Mouse (Mus musculus) retina, postnatal 1 day (tissue): Measurements from ENCODE around the gene Ect2l.

ENCODE experiments used
- DNase-seq: peaks from one replicate; pipeline ENCODE4 v3.0.0-alpha.2; 2012

Gene Ect2l

GRCm38 (mm10) chr10:18210726-18211125 is at the start of gene Ect2l:
Gene Ect2l (minus strand): TSS chr10:18210890.
- DNase-seq, result peak; percentile 62

GRCm38 (mm10) chr10:18251345-18251744 is 40.7 kb upstream of the Ect2l start:
- no peak for DNase-seq

GRCm38 (mm10) chr10:18243614-18244013 is 32.9 kb upstream of the Ect2l start:
- no peak for DNase-seq

- DNase-seq, result no peak
These were observed 26.5 kb upstream of the Ect2l start for GRCm38 (mm10) chr10:18237191-18237590.

GRCm38 (mm10) chr10:18236328-18236927 is 25.7 kb upstream of the Ect2l start:
- DNase-seq, result peak; percentile 8

GRCm38 (mm10) chr10:18235402-18235747 is 24.7 kb upstream of the Ect2l start:
- no peak for DNase-seq

- DNase-seq, result peak; percentile 97
These were observed 24.1 kb upstream of the Ect2l start, which contains the start of gene Ccdc28a for GRCm38 (mm10) chr10:18234560-18235401. Gene Ccdc28a (minus strand): TSS chr10:18234998.

GRCm38 (mm10) chr10:18233891-18234290 is 23.2 kb upstream of the Ect2l start:
- no peak for DNase-seq

GRCm38 (mm10) chr10:18224386-18224785 is 13.7 kb upstream of the Ect2l start:
- no peak for DNase-seq

- no peak for DNase-seq
These were observed 8.7 kb upstream of the Ect2l start for GRCm38 (mm10) chr10:18219351-18219750.

GRCm38 (mm10) chr10:18214124-18214523 is 3.4 kb upstream of the Ect2l start:
- DNase-seq, result no peak

GRCm38 (mm10) chr10:18213373-18213772 is 2.7 kb upstream of the Ect2l start:
- DNase-seq, result no peak

GRCm38 (mm10) chr10:18210119-18210518 is 571 bp downstream of the Ect2l start:
- no peak for DNase-seq

GRCm38 (mm10) chr10:18204067-18204466 is 6.6 kb downstream of the Ect2l start:
- DNase-seq, result no peak

- no peak for DNase-seq
These were observed 8.3 kb downstream of the Ect2l start for GRCm38 (mm10) chr10:18202401-18202800.

GRCm38 (mm10) chr10:18200656-18201055 is 10.0 kb downstream of the Ect2l start:
- no peak for DNase-seq

- DNase-seq, result no peak
These were observed 10.8 kb downstream of the Ect2l start for GRCm38 (mm10) chr10:18199919-18200318.

- DNase-seq, result no peak
These were observed 12.2 kb downstream of the Ect2l start for GRCm38 (mm10) chr10:18198286-18199015.

GRCm38 (mm10) chr10:18197206-18197979 is 13.3 kb downstream of the Ect2l start:
- peak; percentile 87 for DNase-seq

- no peak for DNase-seq
These were observed 16.0 kb downstream of the Ect2l start for GRCm38 (mm10) chr10:18194737-18195141.

- no peak for DNase-seq
These were observed 16.5 kb downstream of the Ect2l start for GRCm38 (mm10) chr10:18194156-18194555.

GRCm38 (mm10) chr10:18193221-18193620 is 17.5 kb downstream of the Ect2l start:
- no peak for DNase-seq

GRCm38 (mm10) chr10:18191706-18192105 is 19.0 kb downstream of the Ect2l start:
- DNase-seq, result no peak
